Mouse (Mus musculus) thymus, adult 18-20 months (tissue): ENCODE results near the gene Ttc39b.
"Not testable (repeated sequence)": the region's sequence is repeated elsewhere in the genome, so short reads cannot be mapped to it uniquely, and the experiment has no call there.

Source experiments
- DNase-seq, 2 experiments: peaks; one replicate each; pipeline ENCODE4 v3.0.0; 2022; ENCODE audit warnings: mixed read lengths in 2 of 2

Gene Ttc39b

DNA sequence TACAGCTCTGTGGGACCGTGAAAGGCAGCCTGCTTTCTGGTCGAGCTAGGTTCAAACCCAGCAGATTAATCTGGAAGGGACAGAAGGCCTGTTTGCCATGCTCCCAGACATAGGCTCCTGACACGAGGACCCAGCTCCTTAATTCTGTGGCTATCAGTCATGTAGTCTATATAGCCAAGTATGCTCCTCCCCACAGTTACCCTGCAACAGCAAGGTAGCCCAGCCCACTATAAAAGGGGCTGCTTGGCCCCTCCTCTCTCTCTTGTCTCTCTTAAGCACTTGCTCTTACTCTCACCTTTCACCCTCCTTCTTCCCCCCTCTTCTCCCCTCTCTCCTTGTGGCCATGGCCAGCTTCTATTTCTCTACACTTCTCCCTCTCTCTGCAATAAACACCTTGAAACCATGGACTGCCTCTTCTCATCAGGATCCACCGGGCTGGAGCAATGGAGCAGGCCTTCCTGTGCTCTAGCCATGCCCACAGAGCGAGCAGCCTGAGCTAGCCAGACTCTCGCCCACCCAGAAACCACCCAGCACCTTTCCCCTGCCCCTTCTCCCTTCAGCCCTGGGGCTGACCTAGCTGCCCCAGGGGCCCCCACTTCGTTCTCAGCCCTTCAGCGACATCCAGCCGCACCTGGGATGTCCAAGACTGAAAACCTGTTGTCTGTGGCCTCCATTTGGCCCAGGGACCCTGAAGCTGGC lies 51.0 kb downstream of the Ttc39b start:
- DNase-seq: no peak

DNA sequence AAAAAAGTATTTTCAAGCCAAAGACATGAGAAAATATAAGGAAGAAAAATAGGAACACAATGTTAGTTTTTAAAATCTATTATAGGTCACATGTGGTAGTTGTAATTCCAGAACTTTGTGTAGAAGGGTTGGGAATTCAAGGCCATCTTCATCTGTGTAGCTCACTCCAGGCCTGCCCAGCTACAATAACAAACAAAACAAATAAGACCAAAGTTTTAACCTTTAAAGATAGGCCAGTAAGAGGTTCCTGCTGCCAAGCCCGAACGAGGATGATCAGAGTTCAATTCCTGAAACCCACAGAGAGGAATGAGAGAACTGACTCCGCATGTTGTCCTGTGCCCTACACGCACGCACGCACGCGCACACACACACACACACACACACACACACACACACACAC lies 53.6 kb downstream of the Ttc39b start:
- DNase-seq: no peak

DNA sequence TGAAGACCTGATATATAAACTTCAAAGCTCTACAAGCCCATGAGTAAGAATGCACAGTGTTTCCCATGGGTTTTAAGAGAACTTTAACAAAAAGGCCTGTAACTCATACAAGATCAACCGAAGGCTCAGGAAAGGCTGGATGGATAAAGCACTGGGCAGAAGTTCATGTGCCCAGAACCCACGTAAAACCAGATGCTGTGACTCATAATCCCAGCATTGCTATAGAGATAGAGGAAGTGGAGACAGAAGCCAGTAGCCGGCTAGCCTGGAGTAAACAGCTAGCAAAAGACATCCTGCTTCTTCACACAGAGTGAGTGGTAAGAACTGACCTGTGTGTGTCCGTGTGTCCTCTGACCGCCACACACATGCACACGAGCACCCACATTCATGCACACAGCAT lies 54.4 kb downstream of the Ttc39b start:
- DNase-seq: no peak

DNA sequence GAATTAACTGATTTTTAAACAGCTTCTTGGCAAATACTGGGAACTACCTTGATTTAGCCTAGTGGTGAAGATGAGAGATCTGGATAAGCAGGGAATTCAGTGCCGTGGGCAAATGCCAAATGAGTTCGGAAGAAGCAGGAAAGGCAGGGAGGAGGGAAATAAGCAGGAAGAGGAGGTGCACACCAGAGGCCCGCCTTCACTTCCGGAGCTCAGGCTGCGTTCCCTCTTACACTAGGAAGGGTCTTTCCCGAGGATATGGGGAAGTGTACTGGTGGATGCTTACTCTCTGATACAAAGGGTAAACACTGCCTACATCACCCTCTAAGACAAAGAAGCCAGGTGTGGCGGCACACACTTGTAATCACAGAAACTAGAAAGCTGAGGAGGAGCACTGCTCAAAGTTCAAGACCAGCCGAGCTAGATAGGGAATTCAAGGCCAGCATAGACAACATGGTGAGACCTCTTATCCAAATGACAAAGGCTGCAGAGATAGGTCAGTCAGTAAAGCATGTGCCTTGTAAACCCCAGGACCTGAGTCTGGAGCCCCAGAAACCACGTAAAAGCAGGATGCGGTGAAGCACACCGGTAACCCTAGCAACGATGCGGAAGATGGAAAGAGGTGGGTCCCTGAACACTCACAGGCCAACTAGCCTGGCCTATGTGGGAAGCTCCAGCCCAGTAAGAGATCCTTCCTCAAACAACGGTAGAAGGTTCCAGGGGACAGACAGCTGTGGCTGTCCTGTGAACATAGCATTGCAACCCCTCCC lies 57.9 kb downstream of the Ttc39b start:
- no peak for DNase-seq

GRCm38 (mm10) chr4:83264832-83265231 lies 59.2 kb downstream of the Ttc39b start:
- no peak for DNase-seq

- no peak for DNase-seq
Measured at GRCm38 (mm10) chr4:83261998-83262397, 62.1 kb downstream of the Ttc39b start.

- no peak for DNase-seq
Measured at GRCm38 (mm10) chr4:83259690-83260089, 64.4 kb downstream of the Ttc39b start.

- no peak for DNase-seq
Measured at GRCm38 (mm10) chr4:83258273-83258672, 65.8 kb downstream of the Ttc39b start.

DNA sequence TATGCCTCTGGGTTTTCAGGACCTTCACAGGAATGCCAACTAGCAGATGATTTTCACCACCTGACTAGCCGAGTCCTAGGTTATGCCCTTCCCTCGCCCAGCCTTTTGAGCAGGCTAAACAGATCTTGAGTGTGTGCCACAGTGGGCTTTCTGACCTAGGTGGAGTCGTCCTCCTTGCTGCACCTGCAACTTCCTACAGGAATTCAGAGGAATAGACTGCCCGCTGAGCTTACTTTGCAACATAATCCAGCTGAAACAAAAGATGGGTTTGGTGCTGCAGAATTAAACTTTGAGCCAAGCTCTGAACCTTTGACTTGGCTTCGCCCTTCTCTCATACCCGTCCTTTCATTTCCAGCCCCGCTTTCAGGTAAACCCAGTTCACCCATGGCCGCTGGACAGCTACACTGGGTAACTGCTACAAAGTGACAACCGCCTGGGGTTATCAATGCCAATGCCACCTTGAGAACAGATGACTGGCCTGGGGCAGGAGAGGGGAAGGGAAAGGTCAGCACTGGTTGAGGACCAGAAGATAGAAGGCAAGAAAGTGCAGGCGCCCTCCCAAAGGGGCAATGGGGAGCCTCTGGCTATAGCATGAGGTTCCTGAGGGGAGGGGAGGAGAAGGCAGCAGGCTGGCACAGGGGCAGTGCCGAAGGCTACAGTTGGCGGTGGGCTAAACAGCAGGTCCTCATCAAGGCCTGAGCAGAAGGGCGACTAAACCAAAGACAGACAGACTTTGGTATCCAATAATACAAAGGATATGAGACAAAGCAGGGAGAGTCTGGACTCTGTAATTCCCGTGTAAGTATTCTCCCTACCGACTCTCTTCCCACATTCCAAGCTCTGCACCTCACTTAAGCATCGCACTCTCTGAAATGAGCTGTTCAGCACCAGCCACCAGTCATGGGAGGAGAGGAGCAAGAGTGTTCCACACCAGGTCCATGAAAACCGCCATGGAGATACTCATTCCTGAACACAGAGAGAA lies 66.5 kb downstream of the Ttc39b start:
- no peak for DNase-seq

- DNase-seq: no peak
Measured at GRCm38 (mm10) chr4:83256779-83257178, 67.3 kb downstream of the Ttc39b start.

GRCm38 (mm10) chr4:83254941-83255340 lies 69.1 kb downstream of the Ttc39b start:
- DNase-seq: no peak

- DNase-seq: no peak
Measured at GRCm38 (mm10) chr4:83253679-83254078, 70.4 kb downstream of the Ttc39b start.

GRCm38 (mm10) chr4:83243706-83244105 lies 80.3 kb downstream of the Ttc39b start:
- no peak for DNase-seq

DNA sequence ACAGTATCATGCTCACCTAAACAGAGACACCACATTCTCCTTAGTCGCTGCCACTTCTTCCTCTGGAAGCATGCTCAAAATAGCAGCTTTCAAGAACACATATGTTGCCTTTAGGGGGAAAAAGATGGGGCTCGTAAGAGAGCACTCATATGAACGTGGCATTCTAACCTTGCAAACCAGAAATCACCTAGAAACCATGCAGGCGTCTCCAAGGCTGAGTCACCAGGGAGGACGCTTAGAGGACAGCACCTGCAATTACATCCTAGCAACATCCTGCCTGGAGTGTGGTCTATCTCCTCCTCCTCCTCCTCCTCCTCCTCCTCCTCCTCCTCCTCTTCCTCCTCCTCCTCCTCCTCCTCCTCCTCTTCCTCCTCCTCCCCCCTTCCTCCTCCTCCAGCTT lies 82.4 kb downstream of the Ttc39b start:
- DNase-seq: no peak

GRCm38 (mm10) chr4:83237656-83238055 lies 86.4 kb downstream of the Ttc39b start:
- no peak for DNase-seq

DNA sequence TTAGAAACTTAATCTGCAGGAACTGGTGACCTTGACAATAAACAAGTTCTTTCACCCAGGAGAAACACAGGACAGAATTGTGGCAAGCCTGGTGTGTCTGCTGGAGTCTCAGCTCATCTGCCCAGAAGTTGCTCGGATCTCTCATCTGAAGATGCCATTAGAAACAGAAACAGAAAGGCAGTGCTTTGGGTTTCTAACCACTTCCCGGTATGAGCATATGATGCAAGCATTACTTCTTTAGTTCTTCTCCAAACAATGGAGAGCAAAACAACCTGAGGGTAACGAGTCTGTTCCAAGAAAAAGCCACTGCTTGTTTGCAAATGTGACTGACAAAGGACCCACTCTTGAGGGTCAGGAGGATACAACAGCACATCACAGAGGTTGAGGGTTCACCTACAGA lies 88.8 kb downstream of the Ttc39b start:
- not testable (repeated sequence) for DNase-seq

- DNase-seq: no peak
Measured at GRCm38 (mm10) chr4:83234739-83235138, 89.3 kb downstream of the Ttc39b start.

GRCm38 (mm10) chr4:83234132-83234531 lies 89.9 kb downstream of the Ttc39b start:
- no peak for DNase-seq

- DNase-seq: no peak
Measured at GRCm38 (mm10) chr4:83233181-83234123, 90.6 kb downstream of the Ttc39b start.

DNA sequence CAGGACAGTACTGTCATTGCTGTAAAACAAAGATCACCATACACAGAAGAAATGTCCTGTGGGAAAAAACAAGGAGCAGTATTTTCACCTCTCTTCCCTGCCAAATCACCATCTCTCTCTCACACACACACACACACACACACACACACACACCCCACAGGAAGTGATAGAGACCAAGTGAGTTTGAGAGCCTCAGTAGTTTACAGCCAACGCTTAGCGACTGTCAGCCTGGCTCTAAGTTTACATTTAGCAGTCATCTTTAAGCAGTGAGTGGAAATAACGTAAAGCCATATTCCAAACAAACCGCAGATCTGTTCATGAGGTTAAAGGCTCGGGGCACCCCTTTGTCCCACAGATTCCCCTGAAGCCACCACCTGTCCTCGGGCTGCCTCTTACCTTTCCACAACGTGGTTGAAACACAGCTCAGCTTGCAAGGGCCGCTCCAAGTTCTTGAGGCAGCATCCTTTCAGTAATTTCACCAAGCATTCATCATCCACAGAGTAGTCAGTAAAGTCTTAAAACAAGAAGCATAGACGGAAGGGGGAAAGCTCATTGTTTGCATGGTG lies 91.7 kb downstream of the Ttc39b start:
- no peak for DNase-seq

DNA sequence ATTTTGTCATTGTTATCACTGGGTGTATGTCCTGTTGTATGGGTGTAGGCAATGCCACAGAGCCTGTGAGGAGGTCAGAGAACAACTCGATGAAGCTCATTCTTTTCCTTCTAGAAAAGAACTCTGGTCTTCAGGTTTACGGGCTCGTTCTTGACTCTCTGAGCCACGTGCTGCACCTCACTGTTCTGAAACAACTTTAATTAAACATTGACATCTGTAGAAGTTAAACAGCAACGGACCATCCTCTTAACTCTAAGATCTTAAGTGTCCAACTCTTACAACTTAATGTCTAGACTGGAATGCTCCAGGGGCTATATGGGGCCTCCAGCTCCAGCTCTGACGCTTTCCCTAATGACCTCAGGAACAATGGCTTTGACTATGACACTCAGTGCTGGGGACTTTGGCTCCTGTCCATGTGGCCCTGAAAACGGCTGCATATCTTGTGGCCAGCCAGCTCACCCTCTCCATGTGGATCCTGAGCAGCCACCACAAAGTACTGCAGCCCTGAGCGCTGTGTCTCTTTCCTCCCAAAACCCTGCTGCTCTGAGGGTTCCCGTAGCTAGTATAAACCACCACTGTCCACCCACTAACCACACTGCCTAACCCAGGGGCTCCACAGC lies 95.3 kb downstream of the Ttc39b start:
- no peak for DNase-seq
